Mouse (Mus musculus) gonadal fat pad, adult 2 months (tissue): ENCODE data around the gene Cacna2d2. TPM values are rescaled to one million over a fixed set of nuclear protein-coding genes. Genes with fewer than 3 reads are reported as not detected.

ENCODE experiments used
- DNase-seq: peaks from one replicate; pipeline ENCODE4 v3.0.0-alpha.2; 2012; ENCODE audit warnings: low read depth
- polyA plus RNA-seq: library from polyadenylated mRNA; depleted of rRNA; stranded (reverse); fragments of >200 nt; gene quantifications from 2 replicates; pipeline ENCODE4 v1.2.3, GENCODE M21; 2012

Gene Cacna2d2
- polyA plus RNA-seq, 1 experiment: 2.2 TPM

- DNase-seq: no peak
These were observed 141.0 kb downstream of the Cacna2d2 start for GRCm38 (mm10) chr9:107540420-107540819.

GRCm38 (mm10) chr9:107541005-107541404, 141.6 kb downstream of the Cacna2d2 start:
- no peak for DNase-seq

GRCm38 (mm10) chr9:107541474-107542351, 142.3 kb downstream of the Cacna2d2 start, which contains the start of the genes Cyb561d2 and Nprl2:
Gene Cyb561d2 (minus strand): TSS chr9:107542193.
Gene Nprl2 (plus strand): TSS chr9:107542226.
- peak; percentile 74 for DNase-seq

GRCm38 (mm10) chr9:107542352-107542686, 142.9 kb downstream of the Cacna2d2 start:
- DNase-seq: no peak

- no peak for DNase-seq
These were observed 143.3 kb downstream of the Cacna2d2 start for GRCm38 (mm10) chr9:107542721-107543120.

DNA sequence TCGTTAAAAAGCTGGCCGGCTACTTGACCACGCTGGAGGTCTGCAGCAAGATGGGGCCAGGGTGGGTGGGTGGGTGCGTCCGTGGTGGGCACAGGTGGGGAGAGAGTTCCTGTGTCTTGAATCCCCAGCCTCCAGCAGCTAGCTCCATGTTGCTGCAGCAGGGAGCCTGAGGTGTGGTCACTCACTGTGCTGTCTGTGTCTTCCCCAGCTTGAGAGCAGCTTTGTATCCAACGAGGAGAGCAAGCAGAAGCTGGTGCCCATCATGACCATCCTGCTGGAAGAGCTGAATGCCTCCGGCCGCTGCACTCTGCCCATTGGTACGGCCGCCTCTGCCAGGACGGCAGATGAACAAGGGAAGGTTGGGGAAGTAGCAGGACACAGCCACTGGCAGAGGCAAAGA, 143.9 kb downstream of the Cacna2d2 start:
- no peak for DNase-seq

- no peak for DNase-seq
These were observed 144.8 kb downstream of the Cacna2d2 start for GRCm38 (mm10) chr9:107544196-107544700.

GRCm38 (mm10) chr9:107544729-107545128, 145.3 kb downstream of the Cacna2d2 start:
- DNase-seq: no peak

DNA sequence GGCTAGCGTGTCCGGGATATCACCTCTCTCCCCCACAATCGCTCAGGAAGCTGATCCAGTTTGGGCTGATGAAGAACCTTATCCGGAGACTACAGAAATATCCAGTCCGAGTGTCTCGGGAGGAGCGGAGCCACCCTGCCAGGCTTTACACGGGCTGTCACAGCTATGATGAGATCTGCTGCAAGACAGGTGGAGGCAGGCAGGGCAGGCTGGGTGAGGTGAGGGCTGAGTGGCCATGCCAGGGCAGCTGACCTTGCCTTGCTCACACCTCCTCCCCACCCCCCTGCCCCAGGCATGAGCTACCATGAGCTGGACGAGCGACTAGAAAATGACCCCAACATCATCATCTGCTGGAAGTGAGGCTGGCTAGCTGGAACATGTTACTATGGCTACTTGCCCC, 145.8 kb downstream of the Cacna2d2 start:
- DNase-seq: no peak

DNA sequence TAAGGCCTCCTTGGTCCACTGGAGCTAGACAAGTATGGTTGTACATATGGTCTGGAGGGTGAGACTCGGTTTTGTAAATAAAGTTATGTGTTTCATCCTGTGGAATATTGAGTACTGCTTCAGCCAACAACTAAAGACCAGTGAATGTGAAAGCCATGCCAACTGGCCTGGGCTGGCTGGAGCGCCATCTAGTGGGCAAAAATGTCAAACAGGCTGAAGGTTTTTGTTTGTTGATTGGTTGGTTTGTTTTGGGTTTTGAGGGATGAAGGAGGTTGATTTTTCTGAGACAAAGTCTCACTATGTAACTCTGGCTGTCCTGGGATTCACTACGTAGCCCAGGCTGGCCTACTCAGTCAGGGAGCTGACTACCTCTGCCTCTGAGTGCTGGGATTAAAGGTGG, 146.2 kb downstream of the Cacna2d2 start:
- no peak for DNase-seq

DNA sequence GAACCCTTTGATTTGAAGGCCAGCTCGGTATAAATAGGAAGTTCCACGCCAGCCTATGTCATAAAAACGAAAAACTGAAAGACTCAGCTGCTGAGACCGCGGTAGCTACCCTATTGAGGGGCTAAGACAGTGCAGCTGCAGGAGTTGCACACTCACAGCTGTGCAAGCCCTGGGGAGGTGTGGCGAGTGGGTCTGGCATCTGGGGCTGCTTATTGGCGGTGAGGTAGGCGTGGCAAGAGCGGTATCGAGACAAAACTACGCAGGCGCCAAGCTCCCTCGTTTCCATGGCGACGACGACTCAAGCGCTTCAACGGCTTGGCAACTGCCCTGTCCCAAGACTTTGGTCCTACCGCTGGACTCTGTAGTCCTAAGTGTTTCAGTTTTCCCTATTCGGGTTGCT, 147.6 kb downstream of the Cacna2d2 start, which contains the start of gene Zmynd10:
Gene Zmynd10, plus strand, starts transcription at position 273 of the 400 bp plus-strand sequence.
- DNase-seq: no peak

DNA sequence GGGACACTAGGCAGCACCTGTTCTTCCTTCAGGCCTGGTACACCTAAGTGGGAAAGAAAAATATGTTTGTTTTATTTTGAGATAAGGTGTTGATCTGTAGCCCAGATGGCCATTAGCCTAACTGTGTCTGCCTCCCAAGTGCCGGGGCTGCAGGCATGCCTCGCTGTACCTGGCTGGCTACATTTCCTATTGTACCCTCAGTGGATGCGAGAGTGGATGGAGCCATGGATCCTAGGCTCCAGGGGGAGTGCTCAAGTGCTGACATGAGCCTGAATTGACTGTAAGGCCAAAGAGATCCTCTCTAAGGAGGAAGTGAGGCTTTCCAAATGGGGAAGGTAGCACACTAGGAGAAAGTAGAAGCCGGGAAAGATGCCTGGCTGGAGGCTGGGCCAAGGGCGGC, 148.5 kb downstream of the Cacna2d2 start:
- no peak for DNase-seq

DNA sequence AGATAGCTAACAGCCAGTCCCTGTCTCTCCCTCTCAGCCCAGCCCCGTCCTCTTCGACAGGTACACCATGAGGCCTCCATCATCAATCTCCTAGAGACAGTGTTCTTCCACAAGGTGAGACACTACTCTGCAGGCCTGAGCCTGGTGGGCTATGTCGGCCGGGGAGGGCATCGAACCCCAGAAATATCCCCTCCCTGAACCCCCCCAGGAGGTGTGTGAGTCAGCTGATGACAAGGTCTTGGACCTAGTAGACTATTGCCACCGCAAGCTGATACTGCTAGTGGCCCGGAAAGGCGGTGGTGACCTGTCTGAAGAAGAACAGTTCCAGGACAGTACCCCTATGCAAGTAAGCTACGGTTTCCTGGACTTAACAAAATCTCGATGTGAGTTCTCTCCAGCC, 149.4 kb downstream of the Cacna2d2 start:
- no peak for DNase-seq

GRCm38 (mm10) chr9:107549297-107550074, 150.1 kb downstream of the Cacna2d2 start:
- no peak for DNase-seq

DNA sequence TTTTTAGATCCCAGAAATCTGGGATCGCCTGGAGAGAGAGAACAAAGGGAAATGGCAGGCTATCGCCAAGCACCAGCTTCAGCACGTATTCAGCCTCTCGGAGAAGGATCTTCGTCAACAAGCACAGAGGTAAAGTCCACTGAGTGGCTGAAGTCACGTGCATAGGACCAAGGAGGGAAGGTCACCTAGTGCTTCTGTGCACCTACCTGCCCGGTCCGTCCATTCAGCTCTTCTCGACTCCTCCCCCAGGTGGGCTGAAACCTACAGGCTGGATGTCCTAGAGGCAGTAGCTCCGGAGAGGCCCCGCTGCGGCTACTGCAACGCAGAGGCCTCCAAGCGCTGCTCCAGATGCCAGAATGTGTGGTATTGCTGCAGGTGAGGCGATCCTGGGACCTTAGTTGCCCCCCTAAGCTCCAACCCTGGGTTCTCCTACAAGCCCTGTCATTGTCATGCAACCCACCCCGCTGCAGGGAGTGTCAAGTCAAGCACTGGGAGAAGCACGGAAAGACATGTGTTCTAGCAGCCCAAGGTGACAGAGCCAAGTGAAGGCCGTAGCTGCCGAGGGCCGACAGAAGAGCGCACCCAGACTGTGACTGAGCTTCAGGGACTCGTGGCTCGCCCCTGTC, 151.2 kb downstream of the Cacna2d2 start:
- no peak for DNase-seq

DNA sequence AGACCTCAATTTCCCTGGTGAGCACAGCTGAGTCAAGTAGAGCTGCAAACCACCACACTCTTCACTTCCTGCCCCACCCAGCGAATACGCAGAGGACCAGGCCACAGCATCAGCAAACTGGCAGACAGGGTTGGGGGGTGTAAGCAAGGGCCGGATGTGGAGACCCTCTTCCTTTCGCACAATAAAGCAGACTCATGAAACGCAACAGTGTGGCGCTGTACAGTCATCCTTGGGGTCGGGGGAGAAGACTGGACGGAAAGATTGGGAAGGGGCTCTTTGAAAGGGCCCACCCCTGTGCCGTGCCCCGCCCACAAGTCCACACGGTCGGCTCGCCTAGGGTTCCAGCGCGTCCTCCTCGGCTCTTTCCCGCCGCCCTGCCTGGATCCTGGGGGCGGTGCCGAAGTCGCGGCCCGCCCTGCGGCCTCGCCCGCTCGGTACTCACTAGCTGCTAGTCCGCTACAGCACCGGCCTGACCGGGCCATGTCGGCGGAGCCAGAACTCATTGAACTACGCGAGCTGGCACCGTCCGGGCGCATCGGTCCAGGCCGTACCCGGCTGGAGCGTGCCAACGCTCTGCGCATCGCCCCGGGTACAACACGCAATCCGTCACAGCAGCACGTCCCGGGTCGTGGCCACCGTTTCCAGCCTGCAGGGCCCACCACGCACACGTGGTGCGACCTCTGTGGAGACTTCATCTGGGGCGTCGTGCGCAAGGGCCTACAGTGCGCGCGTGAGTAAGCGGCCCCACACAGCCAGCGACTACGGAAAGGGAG, 151.9 kb downstream of the Cacna2d2 start, which contains the start of gene Rassf1:
Gene Rassf1, plus strand, starts transcription at position 439 of the 773 bp plus-strand sequence.
- no peak for DNase-seq

DNA sequence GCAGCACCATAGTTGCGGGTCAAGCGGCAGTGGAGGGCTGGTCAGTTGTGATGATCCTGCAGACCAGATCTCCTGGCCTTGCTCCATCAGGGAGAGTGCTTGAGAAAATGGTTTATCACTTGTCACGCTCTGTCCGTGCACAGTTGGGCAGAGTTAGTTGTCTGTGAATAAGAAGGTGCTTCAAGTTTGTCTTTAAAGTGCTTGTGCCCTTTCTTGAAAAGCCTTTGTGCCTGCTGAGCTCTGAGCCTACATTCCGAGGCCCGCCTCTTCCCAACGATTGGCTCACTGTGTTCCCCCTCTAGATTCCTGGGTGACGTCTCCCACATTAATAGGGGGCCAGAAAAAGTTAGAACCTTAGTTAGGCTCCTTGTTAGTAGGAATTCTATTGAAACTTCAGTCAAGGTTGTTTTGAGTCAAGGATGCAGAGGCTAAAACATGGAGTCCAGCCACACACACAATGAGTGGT, 152.5 kb downstream of the Cacna2d2 start:
- DNase-seq: no peak

GRCm38 (mm10) chr9:107552690-107553393, 153.4 kb downstream of the Cacna2d2 start:
- no peak for DNase-seq

DNA sequence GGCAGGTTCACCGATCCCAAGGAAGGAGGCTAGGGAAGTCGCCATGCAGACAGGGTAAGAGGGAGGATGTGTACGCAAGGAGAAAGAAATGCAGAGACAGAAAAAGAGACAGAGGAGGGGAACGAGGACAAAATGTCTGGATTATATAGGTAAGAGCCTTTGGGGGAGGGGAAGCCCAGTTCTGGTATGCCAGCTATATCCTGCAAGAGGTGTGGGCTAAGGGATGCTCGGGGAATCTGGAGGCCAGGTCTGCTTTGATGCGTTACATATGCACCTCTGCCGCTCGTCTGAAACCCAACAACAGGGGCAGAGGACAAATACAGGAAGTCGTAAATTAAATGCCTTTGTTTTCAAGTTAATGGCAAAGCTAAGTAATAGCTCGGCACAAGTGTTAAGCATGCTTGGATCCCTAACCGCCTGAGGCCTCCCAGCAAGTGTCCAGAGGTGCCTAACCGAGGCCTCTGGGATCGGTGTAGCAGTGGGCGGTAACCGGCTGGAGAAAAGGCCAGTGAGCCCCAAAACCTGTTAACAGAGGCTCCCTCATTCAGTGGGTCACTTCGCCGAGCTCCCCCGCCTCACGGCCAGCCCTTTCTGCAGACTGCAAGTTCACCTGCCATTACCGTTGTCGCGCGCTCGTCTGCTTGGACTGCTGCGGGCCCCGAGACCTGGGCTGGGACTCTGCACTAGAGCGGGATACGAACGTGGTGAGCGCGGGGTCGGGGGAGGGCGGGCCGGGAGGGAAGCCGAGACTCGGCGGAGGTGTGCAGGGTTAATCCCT, 154.3 kb downstream of the Cacna2d2 start:
- DNase-seq: no peak
